Mouse (Mus musculus) megakaryocyte progenitor cell, adult 5-6 weeks (primary cell): ENCODE measurements around the gene Hebp2. TPM values are rescaled to one million over a fixed set of nuclear protein-coding genes. Genes with fewer than 3 reads are reported as not detected.
"Not testable (repeated sequence)": the region's sequence is repeated elsewhere in the genome, so short reads cannot be mapped to it uniquely, and the experiment has no call there.

Experiments used
- ATAC-seq: replicated peaks from 2 replicates; pipeline ENCODE4 v1.8.0; 2016; ENCODE audit warnings: mild to moderate bottlenecking, moderate TSS enrichment, inconsistent platforms; ENCODE audit not compliant: poor library complexity
- total RNA-seq, 2 experiments: library from RNA; stranded (forward) in 1 of 2; stranded (reverse) in 1 of 2; fragments of 157-497, 149-512 nt in 1 of 2; fragments of 200-1000 nt in 1 of 2; gene quantifications; 2 replicates each; pipeline versions ENCODE4 v1.2.3 to v1.2.4; 2015 to 2017

Hebp2 gene
- total RNA-seq (2015) (0.46 and 1.4 TPM in 2 replicates), total RNA-seq (2017) (0.20 and 0.96 TPM in 2 replicates)

GRCm38 (mm10) chr10:18545813-18546235 is at the start of gene Hebp2:
TSS of gene Hebp2 (minus strand) at chr10:18546076.
- ATAC-seq = peak; percentile 97

GRCm38 (mm10) chr10:18589455-18589854 is 43.6 kb upstream of the Hebp2 start:
- ATAC-seq = no peak

GRCm38 (mm10) chr10:18584188-18584587 is 38.3 kb upstream of the Hebp2 start:
- ATAC-seq = no peak

- peak; percentile 52; the same call in 1 of the 2 replicates for ATAC-seq
These were observed 26.7 kb upstream of the Hebp2 start for GRCm38 (mm10) chr10:18572581-18572980.

GRCm38 (mm10) chr10:18562940-18563339 is 17.1 kb upstream of the Hebp2 start:
- ATAC-seq = peak; percentile 74

GRCm38 (mm10) chr10:18561445-18561844 is 15.6 kb upstream of the Hebp2 start:
- ATAC-seq = peak; percentile 52

GRCm38 (mm10) chr10:18559076-18559475 is 13.2 kb upstream of the Hebp2 start:
- ATAC-seq = not testable (repeated sequence)

- no peak for ATAC-seq
These were observed 3.7 kb upstream of the Hebp2 start for GRCm38 (mm10) chr10:18549321-18550216.

- no peak for ATAC-seq
These were observed 1.5 kb upstream of the Hebp2 start for GRCm38 (mm10) chr10:18547381-18547780.

- no peak for ATAC-seq
These were observed 567 bp downstream of the Hebp2 start for GRCm38 (mm10) chr10:18545309-18545708.

GRCm38 (mm10) chr10:18536889-18537288 is 9.0 kb downstream of the Hebp2 start:
- ATAC-seq = no peak

- peak; percentile 58 for ATAC-seq
These were observed 13.6 kb downstream of the Hebp2 start for GRCm38 (mm10) chr10:18532293-18532692.

- no peak for ATAC-seq
These were observed 15.7 kb downstream of the Hebp2 start for GRCm38 (mm10) chr10:18530161-18530560.

GRCm38 (mm10) chr10:18529177-18529576 is 16.7 kb downstream of the Hebp2 start:
- ATAC-seq = no peak

GRCm38 (mm10) chr10:18528475-18528874 is 17.4 kb downstream of the Hebp2 start:
- ATAC-seq = peak; percentile 46; the same call in 1 of the 2 replicates

GRCm38 (mm10) chr10:18527766-18528165 is 18.1 kb downstream of the Hebp2 start:
- ATAC-seq = no peak

- ATAC-seq = peak; percentile 68
These were observed 18.8 kb downstream of the Hebp2 start for GRCm38 (mm10) chr10:18526851-18527675.

- ATAC-seq = no peak
These were observed 19.6 kb downstream of the Hebp2 start for GRCm38 (mm10) chr10:18526184-18526850.

- no peak for ATAC-seq
These were observed 20.1 kb downstream of the Hebp2 start for GRCm38 (mm10) chr10:18525726-18526125.

GRCm38 (mm10) chr10:18525311-18525710 is 20.6 kb downstream of the Hebp2 start:
- ATAC-seq = no peak

GRCm38 (mm10) chr10:18522556-18522955 is 23.3 kb downstream of the Hebp2 start:
- no peak for ATAC-seq
